Mouse (Mus musculus) forebrain, embryonic 16.5 days (tissue): ENCODE measurements around the gene Pml. TPM values are rescaled to one million over a fixed set of nuclear protein-coding genes. Genes with fewer than 3 reads are reported as not detected.

Experiments used
- ATAC-seq: fragments of 200-750 bp; cut with Nextera tagmentation; 2 replicates; pipeline ENCODE4 v1.8.0; 2017; ENCODE audit warnings: mild to moderate bottlenecking, moderate library complexity
- H3K27ac ChIP-seq: fragments of 300-500 bp; sonication (generic); 2 replicates; pipeline ENCODE4 v1.5.1; 2014; ENCODE audit warnings: low read length, control low read depth
- H3K27me3 ChIP-seq: fragments of 300-500 bp; sonication (generic); replicated peaks from 2 replicates; pipeline ENCODE4 v1.6.1; 2014; ENCODE audit warnings: low read length; ENCODE audit not compliant: control insufficient read depth, insufficient read depth
- H3K36me3 ChIP-seq: fragments of 300-500 bp; sonication (generic); 2 replicates; pipeline ENCODE4 v1.6.1; 2014; ENCODE audit not compliant: control insufficient read depth, insufficient read depth
- H3K4me1 ChIP-seq: fragments of 300-500 bp; sonication (generic); replicated peaks from 2 replicates; pipeline ENCODE4 v1.6.1; 2014; ENCODE audit warnings: low read length; ENCODE audit not compliant: control insufficient read depth, insufficient read depth
- H3K4me2 ChIP-seq: fragments of 300-500 bp; sonication (generic); 2 replicates; pipeline ENCODE4 v1.6.1; 2014; ENCODE audit warnings: mild to moderate bottlenecking, low read length, control low read depth
- H3K4me3 ChIP-seq: fragments of 300-500 bp; sonication (generic); replicated peaks from 2 replicates; pipeline ENCODE4 v1.5.1; 2014; ENCODE audit warnings: mild to moderate bottlenecking, low read length, control low read depth
- H3K9ac ChIP-seq: fragments of 300-500 bp; sonication (generic); replicated peaks from 2 replicates; pipeline ENCODE4 v1.6.1; 2014; ENCODE audit warnings: low read depth, low read length, control low read depth
- H3K9me3 ChIP-seq: fragments of 300-500 bp; sonication (generic); 2 replicates; pipeline ENCODE4 v1.6.1; 2016; ENCODE audit warnings: low read length; ENCODE audit not compliant: control insufficient read depth
- WGBS: fragments of 180-500 bp; shearing (Covaris S2); extraction: QIAGEN DNeasy Blood & Tissue Kit; methylation state at CpG from one replicate; pipeline ENCODE4 v1.1.7; 2014; 5-methylcytosine and 5-hydroxymethylcytosine counted together
- polyA plus RNA-seq: library from polyadenylated mRNA; unstranded; fragments of >200 nt; fragmentation: Nextera tagmentation; extraction: Ambion mirVana; gene quantifications from 2 replicates; pipeline ENCODE4 v1.2.1, GENCODE M21; 2015

The Pml gene
- polyA plus RNA-seq, 1 experiment from 2014 or later = 7.4 TPM

DNA sequence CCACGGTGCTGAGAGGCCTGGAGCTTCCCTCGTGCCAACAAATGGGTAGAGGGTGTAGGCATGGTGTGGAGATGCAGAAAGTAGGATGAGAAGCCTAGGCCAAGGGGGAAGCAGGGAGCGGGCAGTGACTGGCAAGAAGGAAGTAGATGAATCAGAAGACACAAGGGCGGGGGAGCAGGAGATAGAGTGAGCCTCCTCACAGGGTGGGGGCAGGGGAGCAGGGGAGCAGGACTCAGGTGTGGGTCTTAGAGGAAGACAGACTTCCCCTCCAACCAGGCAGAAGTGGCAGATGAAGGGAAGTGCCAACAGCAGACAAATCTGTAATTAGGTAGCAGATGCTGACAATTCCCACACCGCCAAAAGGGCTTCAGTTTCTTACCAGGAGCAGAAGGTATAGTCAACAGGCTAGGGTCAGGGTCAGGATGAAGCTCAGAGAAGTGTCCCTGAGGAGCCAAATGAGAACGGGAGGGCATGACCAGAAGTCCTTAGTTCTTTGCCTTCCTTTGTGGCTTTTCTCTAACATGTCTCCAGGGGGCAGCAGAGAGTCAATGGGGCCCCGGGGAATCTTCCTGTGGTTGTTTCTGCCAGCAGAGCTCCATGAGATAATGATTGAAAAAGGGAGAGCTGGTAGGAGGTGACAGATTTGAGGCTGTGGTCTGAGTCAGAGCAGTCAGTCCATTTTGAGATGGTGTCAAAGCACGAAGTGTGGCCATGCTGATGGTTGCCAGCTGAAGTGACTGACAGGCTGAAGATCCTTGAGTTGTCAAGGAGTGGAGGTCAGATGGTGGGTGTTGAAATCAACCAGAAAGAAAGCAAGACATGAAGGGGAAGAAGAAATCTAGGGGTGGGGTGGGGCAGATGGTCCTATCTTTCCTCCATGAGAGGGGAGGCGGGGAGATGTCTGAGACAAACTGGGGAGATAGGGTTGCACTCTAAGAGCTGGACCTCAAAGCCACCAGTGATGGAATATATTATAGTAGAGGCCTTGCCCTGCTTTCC lies 23.4 kb downstream of the Pml start:
- H3K4me3 ChIP-seq = no peak overlapping the region
- no peak overlapping the region for H3K9ac ChIP-seq
- no peaks in the 10 kb centered on the region for H3K36me3 ChIP-seq
- ATAC-seq = no peak
- no peak overlapping the region for H3K4me2 ChIP-seq
- H3K9me3 ChIP-seq = no peaks in the 10 kb centered on the region
- WGBS = 66% methylated on average over 9 of the region's 9 CpGs
- H3K27ac ChIP-seq = no peak overlapping the region
- H3K4me1 ChIP-seq = no peaks in the 10 kb centered on the region
- no peaks in the 10 kb centered on the region for H3K27me3 ChIP-seq

DNA sequence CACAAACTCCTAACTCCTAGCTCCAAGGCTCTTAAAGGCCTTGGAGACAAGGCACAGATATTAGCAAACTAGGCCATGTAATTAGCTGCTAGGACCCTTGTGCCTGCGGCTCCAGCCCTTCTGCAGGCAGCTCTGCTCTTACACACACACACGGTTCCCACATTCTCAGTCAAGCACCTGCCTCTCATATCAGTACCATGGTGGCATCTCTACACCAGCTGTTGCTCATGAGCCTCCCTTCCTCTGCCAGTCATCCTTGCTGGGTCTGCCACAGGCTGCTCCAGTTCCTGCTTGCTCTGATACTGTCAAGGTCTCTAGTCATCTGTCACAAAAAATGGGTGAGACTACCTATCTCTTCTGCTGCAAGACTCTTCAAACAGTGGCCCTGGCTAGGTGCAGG lies 25.2 kb downstream of the Pml start:
- no peaks in the 10 kb centered on the region for H3K27me3 ChIP-seq
- H3K36me3 ChIP-seq = no peaks in the 10 kb centered on the region
- no peak overlapping the region for H3K9ac ChIP-seq
- H3K27ac ChIP-seq = no peak overlapping the region
- H3K4me2 ChIP-seq = no peak overlapping the region
- WGBS = 84% methylated on average over 2 of the region's 2 CpGs
- no peaks in the 10 kb centered on the region for H3K9me3 ChIP-seq
- H3K4me1 ChIP-seq = no peaks in the 10 kb centered on the region
- no peak for ATAC-seq
- no peak overlapping the region for H3K4me3 ChIP-seq

DNA sequence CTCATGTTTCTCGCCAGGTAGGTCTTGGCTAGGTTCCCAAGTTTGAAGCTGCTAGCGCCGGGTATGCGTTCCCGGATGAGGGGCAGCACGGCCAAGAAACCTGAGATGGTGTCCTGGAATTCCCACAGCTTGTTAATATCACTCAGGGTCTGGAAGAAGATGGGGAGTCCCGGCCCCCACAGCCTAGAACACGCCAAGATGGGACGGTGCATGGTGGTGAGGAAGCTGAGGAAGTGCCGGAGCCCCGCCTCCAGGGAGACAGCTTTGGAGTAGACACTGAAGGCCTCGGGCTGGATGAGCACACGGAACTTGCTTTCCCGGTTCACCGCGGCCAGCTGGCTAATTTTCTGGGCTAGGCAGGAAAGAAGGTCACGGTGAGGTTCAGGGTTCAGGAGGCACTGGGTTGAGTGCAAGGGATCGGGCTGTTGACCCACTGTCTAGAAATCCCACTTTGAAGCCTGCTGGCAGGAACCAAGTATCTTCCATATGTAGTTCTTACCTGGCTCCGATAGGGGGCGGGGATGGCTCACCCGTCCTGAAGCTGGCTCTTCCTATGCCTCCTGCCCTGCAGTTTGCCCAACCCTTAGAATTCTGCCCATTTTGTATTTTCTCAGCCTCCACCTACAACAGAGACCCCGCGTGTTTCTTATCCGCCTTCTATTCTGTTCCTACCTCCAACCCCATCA lies 29.2 kb downstream of the Pml start:
- Histone ChIP-seq H3K27ac (no peak overlapping the region), H3K4me3 (no peak overlapping the region), H3K9ac (no peak overlapping the region), H3K4me1 (peaks cover 4% of the 10 kb centered on the region; the same call in 1 of the 2 replicates), H3K27me3 (no peaks in the 10 kb centered on the region), H3K9me3 (no peaks in the 10 kb centered on the region), H3K36me3 (no peaks in the 10 kb centered on the region), H3K4me2 (no peak overlapping the region)
- 71% methylated on average over 24 of the region's 24 CpGs for WGBS
- no peak for ATAC-seq

DNA sequence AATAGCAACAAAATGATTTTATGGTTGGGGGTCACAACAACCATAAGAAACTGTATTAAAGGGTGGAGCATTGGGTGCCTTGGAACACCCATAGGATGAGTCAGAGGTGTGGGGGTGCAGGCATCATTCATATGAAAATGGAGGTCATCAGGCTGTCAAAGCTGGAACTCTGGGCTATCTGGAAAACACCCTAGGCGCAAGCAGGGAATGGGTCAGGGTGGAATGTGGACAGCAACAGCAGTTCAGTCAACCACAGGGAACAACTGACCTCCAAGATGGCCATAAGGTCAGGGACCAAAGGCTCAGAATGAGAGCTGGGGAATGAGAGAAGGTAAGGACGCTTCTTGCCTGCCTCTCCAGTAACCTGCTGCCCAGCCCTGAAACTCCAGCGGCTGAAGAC lies 31.0 kb downstream of the Pml start:
- WGBS = 86% methylated on average over 3 of the region's 3 CpGs
- H3K4me3 ChIP-seq = no peak overlapping the region
- peaks cover 4% of the 10 kb centered on the region; the same call in 1 of the 2 replicates for H3K4me1 ChIP-seq
- ATAC-seq = no peak
- no peak overlapping the region for H3K27ac ChIP-seq
- H3K36me3 ChIP-seq = no peaks in the 10 kb centered on the region
- no peak overlapping the region for H3K4me2 ChIP-seq
- H3K27me3 ChIP-seq = no peaks in the 10 kb centered on the region
- no peak overlapping the region for H3K9ac ChIP-seq
- no peaks in the 10 kb centered on the region for H3K9me3 ChIP-seq

DNA sequence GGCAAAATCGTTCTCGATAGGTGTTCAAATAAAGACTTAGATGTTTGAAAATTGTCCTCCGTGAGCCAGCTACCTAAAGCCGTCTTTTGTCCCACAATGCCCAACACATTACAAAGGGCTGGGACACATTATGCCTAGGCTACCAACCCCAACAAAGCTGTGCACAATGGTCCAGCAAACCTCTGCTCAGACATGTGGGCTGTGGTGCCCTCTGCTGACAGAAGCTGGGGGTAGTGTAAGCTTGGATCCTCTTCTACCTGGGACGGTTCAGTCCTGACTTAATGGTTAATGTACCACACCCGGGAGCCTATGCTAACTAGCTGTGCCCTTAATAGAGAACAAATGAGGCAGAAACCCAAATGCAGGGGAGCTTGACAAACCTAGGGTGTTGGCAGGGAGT lies 33.2 kb downstream of the Pml start:
- Histone ChIP-seq H3K9me3 (no peaks in the 10 kb centered on the region), H3K9ac (no peak overlapping the region), H3K27me3 (no peaks in the 10 kb centered on the region), H3K4me2 (no peak overlapping the region), H3K36me3 (no peaks in the 10 kb centered on the region), H3K27ac (no peak overlapping the region), H3K4me1 (peaks cover 4% of the 10 kb centered on the region; the same call in 1 of the 2 replicates), H3K4me3 (no peak overlapping the region)
- peak; percentile 72 for ATAC-seq
- 28% methylated on average over 6 of the region's 6 CpGs for WGBS

DNA sequence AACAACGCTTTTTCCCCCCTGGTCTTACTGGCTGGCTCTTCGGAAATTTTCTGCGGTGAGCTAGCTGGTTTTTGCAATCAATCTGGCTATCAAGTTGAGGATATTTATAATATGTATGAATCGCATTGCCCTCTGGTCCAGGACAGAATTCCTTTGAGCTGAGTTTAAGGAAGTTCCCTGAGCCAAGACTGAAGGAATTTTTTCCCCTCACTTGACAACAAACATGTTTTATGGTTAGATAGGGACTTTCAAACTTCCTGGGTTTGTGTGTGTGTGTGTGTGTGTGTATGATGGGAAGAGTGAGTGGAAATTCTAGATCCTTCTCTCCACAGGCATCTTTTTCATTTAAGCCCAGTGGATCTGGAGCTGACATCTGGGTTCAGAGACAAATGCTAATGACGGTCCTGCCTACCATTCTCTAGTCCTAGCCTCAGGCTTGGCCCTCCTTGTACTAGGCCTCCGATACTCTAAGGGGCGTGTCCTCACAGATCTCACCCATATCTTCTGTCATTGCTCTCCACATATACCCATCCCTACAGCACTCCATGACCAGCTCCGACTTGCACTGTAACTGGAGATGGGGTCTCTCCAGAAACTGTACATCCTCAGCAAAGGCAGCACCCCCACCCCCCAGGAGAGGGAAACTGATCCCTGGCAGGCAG lies 34.9 kb downstream of the Pml start:
- H3K4me3 ChIP-seq = no peak overlapping the region
- no peak for ATAC-seq
- WGBS = 69% methylated on average over 8 of the region's 8 CpGs

DNA sequence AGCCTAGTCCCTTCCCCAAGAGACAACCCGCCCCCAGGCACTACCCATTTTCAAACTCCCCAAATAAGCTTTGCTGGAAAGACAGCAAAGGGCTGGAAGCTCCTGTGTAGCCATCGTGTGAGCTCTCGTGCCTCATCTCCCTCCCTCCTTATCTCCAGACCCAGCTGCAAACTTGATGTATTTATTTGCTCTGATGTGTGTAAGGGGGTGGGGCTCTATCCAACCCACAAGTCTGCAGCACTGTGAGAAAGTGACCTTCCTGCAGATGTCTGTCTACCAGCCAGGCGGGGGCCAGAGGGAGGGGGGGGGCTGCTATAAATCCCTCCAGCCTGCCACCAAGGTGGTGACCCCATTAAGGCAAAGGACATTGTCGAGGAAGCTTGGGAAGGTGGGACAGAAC lies 35.7 kb downstream of the Pml start:
- Histone ChIP-seq H3K9ac (no peak overlapping the region), H3K27ac (no peak overlapping the region), H3K4me2 (no peak overlapping the region), H3K4me1 (peaks cover 7% of the 10 kb centered on the region; the same call in 1 of the 2 replicates), H3K4me3 (no peak overlapping the region), H3K27me3 (no peaks in the 10 kb centered on the region), H3K9me3 (no peaks in the 10 kb centered on the region), H3K36me3 (no peaks in the 10 kb centered on the region)
- 40% methylated on average over 5 of the region's 5 CpGs for WGBS
- no peak for ATAC-seq

More for the DNA sequence above, 34.9 kb downstream of the Pml start:
- Histone ChIP-seq H3K9ac (no peak overlapping the region), H3K27ac (no peak overlapping the region), H3K4me1 (peaks cover 4% of the 10 kb centered on the region; the same call in 1 of the 2 replicates), H3K27me3 (no peaks in the 10 kb centered on the region), H3K4me2 (no peak overlapping the region), H3K9me3 (no peaks in the 10 kb centered on the region), H3K36me3 (no peaks in the 10 kb centered on the region)

DNA sequence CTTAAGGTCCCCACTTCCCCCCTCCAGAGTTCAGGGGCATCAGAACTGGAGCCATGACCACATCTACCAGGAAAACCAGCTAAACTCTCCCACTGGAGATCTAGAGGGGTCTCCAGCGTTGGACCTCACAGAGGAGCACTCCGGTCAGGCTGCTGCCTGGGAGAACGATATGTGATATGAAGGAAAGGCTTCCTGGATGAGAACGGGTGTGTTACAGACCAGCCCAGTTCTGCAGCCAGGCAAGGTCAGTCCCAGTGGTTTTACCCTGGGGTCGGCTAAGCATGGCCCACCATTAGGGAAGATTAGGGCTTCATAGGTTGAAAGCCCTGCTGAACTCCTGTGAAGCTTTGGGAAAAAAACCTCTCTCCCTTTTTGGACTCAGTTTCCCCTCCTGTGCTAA lies 36.2 kb downstream of the Pml start:
- no peak overlapping the region for H3K9ac ChIP-seq
- peaks cover 7% of the 10 kb centered on the region; the same call in 1 of the 2 replicates for H3K4me1 ChIP-seq
- no peak overlapping the region for H3K4me2 ChIP-seq
- no peaks in the 10 kb centered on the region for H3K27me3 ChIP-seq
- no peak overlapping the region for H3K27ac ChIP-seq
- H3K9me3 ChIP-seq = no peaks in the 10 kb centered on the region
- WGBS = 76% methylated on average over 5 of the region's 5 CpGs
- no peak for ATAC-seq
- H3K4me3 ChIP-seq = no peak overlapping the region
- H3K36me3 ChIP-seq = no peaks in the 10 kb centered on the region

DNA sequence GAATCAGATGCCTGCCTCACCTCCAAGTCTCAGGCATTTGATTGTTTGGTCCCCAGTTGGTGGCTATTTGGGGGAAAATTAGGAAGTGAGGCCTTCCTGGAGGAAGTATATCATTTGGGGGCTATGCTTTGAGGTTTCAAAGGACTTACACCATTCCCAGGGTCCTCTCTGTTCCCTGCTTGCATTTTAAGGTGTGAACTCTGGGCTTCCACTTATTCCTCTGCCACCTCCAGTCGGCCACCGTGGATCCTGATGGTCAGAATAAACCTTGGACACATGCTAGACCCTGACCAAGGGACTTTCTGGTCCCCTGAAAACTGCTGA lies 39.3 kb downstream of the Pml start:
- 82% methylated on average over 2 of the region's 2 CpGs for WGBS
- no peak for ATAC-seq
- no peak overlapping the region for H3K27ac ChIP-seq
- no peaks in the 10 kb centered on the region for H3K27me3 ChIP-seq
- no peak overlapping the region for H3K4me2 ChIP-seq
- H3K9me3 ChIP-seq = no peaks in the 10 kb centered on the region
- H3K4me1 ChIP-seq = peaks cover 21% of the 10 kb centered on the region
- H3K36me3 ChIP-seq = no peaks in the 10 kb centered on the region
- H3K4me3 ChIP-seq = no peak overlapping the region
- no peak overlapping the region for H3K9ac ChIP-seq
